Mouse (Mus musculus) embryonic facial prominence, embryonic 14.5 days (tissue): ENCODE results near the gene Lyrm7. TPM values are rescaled to one million over a fixed set of nuclear protein-coding genes. Genes with fewer than 3 reads are reported as not detected.

Experiments used
- ATAC-seq: fragments of 200-750 bp; cut with Nextera tagmentation; 2 replicates; pipeline ENCODE4 v1.8.0; 2017; ENCODE audit warnings: low read depth, moderate number of reproducible peaks, moderate TSS enrichment
- DNase-seq: peaks from one replicate; pipeline ENCODE4 v3.0.0-alpha.2; 2015; ENCODE audit warnings: low spot score
- H3K27ac ChIP-seq: fragments of 300-500 bp; sonication (generic); replicated peaks from 2 replicates; pipeline ENCODE4 v1.5.1; 2014; ENCODE audit warnings: low read depth, mild to moderate bottlenecking, low read length, moderate library complexity
- H3K27me3 ChIP-seq: fragments of 300-500 bp; sonication (generic); replicated peaks from 2 replicates; pipeline ENCODE4 v1.6.1; 2014; ENCODE audit warnings: low read length; ENCODE audit not compliant: control insufficient read depth, insufficient read depth
- H3K36me3 ChIP-seq: fragments of 300-500 bp; sonication (generic); 2 replicates; pipeline ENCODE4 v1.6.1; 2014; ENCODE audit warnings: low read length, mixed read lengths; ENCODE audit not compliant: control insufficient read depth, insufficient read depth
- H3K4me1 ChIP-seq: fragments of 300-500 bp; sonication (generic); 2 replicates; pipeline ENCODE4 v1.6.1; 2014; ENCODE audit warnings: antibody characterized with exemption, low read length; ENCODE audit not compliant: control insufficient read depth, insufficient read depth
- H3K4me2 ChIP-seq: fragments of 300-500 bp; sonication (generic); 2 replicates; pipeline ENCODE4 v1.6.1; 2014; ENCODE audit warnings: low read depth, mild to moderate bottlenecking, low read length, moderate library complexity, mixed read lengths
- H3K4me3 ChIP-seq: fragments of 300-500 bp; sonication (generic); 2 replicates; pipeline ENCODE4 v1.5.1; 2014; ENCODE audit warnings: low read depth, mild to moderate bottlenecking, low read length
- H3K9ac ChIP-seq: fragments of 300-500 bp; sonication (generic); 2 replicates; pipeline ENCODE4 v1.6.1; 2014; ENCODE audit warnings: low read depth, mild to moderate bottlenecking, low read length, moderate library complexity, mixed read lengths
- H3K9me3 ChIP-seq: fragments of 300-500 bp; sonication (generic); 2 replicates; pipeline ENCODE4 v1.6.1; 2016; ENCODE audit warnings: low read length; ENCODE audit not compliant: control insufficient read depth
- WGBS: fragments of 180-500 bp; shearing (Covaris S2); extraction: QIAGEN DNeasy Blood & Tissue Kit; methylation state at CpG from one replicate; pipeline ENCODE4 v1.1.7; 2014; 5-methylcytosine and 5-hydroxymethylcytosine counted together
- polyA plus RNA-seq: library from polyadenylated mRNA; unstranded; fragments of >200 nt; fragmentation: Nextera tagmentation; extraction: Ambion mirVana; gene quantifications from 2 replicates; pipeline ENCODE4 v1.2.1, GENCODE M21; 2014

Lyrm7 gene
- polyA plus RNA-seq, 1 experiment from 2014 or later: 10.6 TPM

DNA sequence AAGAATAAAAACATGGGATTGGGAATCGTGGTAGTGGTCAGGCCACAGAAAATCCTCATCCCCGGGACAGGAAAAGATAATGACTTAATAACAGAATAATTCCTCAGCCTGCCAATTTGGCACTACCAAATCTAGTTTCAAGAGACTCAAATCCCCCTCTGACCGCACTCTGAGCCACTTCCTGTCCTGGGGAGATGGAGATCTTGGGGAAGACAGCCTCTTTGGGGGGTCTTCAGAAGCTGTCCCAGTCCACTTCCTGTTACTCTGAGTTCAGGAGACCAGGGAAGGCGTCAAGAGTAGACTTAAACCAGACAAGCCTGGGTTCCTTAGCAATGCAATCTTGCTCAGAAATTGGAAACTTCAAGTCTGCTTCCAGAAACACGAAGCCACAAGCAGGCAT is 15.8 kb downstream of the Lyrm7 start:
- DNase-seq (no peak), ATAC-seq (no peak)
- no peaks in the 10 kb centered on the region for H3K9me3 ChIP-seq
- no peaks in the 10 kb centered on the region for H3K27me3 ChIP-seq
- no peak overlapping the region for H3K9ac ChIP-seq
- no peak overlapping the region for H3K27ac ChIP-seq
- H3K36me3 ChIP-seq: no peaks in the 10 kb centered on the region
- no peak overlapping the region for H3K4me3 ChIP-seq
- H3K4me1 ChIP-seq: 0 out of 2 replicates have a peak, but pooled peaks cover 4% of the 10 kb centered on the region
- H3K4me2 ChIP-seq: no peak overlapping the region
- 61% methylated on average over 5 of the region's 5 CpGs for WGBS

DNA sequence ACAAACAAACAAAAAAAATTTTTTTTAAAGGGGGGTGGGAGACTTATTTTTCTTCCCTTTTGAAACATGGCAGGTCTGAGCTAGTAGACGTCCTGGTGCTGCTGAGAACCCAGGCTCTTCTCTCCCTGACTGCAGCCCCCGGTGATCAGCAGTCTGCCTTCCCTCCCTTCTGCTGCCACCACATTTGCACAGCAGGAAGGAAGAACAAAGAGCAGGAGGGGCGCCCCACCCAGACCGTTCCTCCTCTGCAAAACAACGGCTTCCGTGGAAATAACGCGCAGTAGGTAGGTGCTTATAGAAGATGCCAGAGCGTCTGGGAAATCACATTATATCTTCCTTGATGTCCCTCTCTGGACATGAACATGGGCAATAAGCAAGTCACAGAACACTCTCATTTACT is 16.3 kb downstream of the Lyrm7 start:
- Histone ChIP-seq H3K27me3 (no peaks in the 10 kb centered on the region), H3K27ac (no peak overlapping the region), H3K9me3 (no peaks in the 10 kb centered on the region), H3K36me3 (no peaks in the 10 kb centered on the region), H3K4me3 (no peak overlapping the region), H3K4me1 (0 out of 2 replicates have a peak, but pooled peaks cover 4% of the 10 kb centered on the region), H3K4me2 (no peak overlapping the region), H3K9ac (no peak overlapping the region)
- ATAC-seq (no peak), DNase-seq (no peak)
- 61% methylated on average over 9 of the region's 9 CpGs for WGBS

DNA sequence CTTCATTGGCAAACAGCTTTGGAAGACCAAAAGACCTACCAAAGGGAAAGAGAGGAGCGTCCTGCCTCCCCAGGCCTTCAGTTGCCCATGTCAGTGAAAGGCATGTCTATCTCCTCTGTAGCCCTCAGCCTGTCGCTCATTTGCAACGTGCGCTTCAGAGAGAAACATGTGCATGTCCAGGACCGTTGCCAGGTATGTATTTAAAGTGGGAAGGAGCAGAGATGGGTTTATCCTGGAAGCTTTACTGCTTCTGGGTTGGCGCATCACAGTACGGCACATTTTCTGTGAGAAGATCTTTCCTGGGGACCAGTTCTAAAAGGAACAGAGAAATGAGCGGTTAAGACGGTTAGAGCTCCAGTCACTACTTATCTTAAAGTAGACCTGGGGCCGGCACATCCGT is 19.8 kb downstream of the Lyrm7 start:
- Histone ChIP-seq H3K4me3 (no peak overlapping the region), H3K27ac (no peak overlapping the region), H3K4me2 (no peak overlapping the region), H3K4me1 (0 out of 2 replicates have a peak, but pooled peaks cover 3% of the 10 kb centered on the region), H3K27me3 (no peaks in the 10 kb centered on the region), H3K9ac (no peak overlapping the region), H3K9me3 (no peaks in the 10 kb centered on the region), H3K36me3 (no peaks in the 10 kb centered on the region)
- WGBS: 90% methylated on average over 11 of the region's 11 CpGs
- no peak for ATAC-seq
- no peak for DNase-seq

DNA sequence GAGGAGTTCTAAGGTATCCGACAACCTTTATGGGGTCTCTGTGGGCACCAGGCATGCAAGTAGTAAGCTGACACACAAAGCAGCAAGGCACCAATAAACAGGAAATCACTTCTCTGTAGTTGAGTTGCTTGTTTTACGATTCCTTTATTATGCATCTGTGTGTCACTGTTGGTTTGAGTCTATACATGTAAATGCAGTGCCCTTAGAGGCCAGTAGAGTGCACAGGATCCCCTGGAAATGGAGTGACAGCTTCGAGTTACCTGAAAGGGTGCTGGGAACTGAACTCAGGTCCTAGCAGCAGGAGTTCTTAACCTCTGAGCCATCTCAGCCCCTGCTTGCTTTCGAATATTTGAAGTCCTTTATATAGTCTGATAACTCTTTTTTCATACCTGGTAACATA is 21.0 kb downstream of the Lyrm7 start:
- no peak overlapping the region for H3K4me2 ChIP-seq
- H3K9ac ChIP-seq: no peak overlapping the region
- no peak for ATAC-seq

DNA sequence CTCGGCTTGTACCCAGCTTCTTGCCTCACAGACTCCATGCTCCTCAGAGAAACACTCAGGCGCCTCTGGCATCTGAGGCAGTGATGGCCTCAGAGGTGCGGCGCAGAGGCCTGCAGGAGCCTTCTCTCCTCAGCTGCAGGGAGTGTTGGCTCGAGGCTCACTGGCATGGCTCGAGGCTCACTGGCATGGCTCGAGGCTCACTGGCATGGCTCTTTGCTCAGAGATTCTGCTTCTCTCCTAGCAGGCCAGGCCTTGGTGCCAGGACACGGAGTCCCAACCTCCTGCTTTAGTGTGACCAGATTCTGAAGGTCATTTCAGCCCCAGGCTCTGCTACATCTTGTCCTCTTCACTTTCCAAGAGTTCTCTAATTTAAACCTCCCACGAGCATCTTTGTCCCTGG is 24.6 kb downstream of the Lyrm7 start:
- Histone ChIP-seq H3K4me1 (no peaks in the 10 kb centered on the region), H3K9me3 (no peaks in the 10 kb centered on the region), H3K4me3 (no peak overlapping the region), H3K36me3 (no peaks in the 10 kb centered on the region), H3K27ac (no peak overlapping the region), H3K27me3 (no peaks in the 10 kb centered on the region), H3K9ac (no peak overlapping the region), H3K4me2 (no peak overlapping the region)
- DNase-seq: no peak
- ATAC-seq: no peak
- 81% methylated on average over 9 of the region's 9 CpGs for WGBS

More for the DNA sequence above, 21.0 kb downstream of the Lyrm7 start:
- Histone ChIP-seq H3K27me3 (no peaks in the 10 kb centered on the region), H3K36me3 (no peaks in the 10 kb centered on the region), H3K4me3 (no peak overlapping the region), H3K27ac (no peak overlapping the region), H3K9me3 (no peaks in the 10 kb centered on the region), H3K4me1 (no peaks in the 10 kb centered on the region)
- no peak for DNase-seq
- 92% methylated on average over 4 of the region's 4 CpGs for WGBS

DNA sequence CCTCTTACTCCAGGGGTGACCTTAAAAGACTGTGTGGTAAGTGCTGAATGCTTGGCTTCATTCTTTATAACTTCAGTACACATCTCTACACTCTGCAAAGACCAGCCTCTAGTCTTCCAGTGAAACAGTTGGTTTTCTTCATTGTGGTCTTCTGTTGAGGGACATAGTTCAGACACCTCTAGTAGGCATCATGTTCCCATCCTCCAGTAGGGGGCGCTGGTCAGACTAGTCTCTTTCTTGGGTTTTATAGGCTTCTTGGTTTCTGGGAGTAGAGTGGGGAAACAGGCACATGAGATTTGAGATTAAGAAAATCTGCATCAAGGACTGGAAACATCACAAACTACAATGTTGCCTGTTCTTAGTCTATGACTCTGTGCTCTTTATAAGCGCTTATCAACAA is 26.1 kb downstream of the Lyrm7 start:
- H3K27ac ChIP-seq: no peak overlapping the region
- 62% methylated on average over 2 of the region's 2 CpGs for WGBS
- no peak overlapping the region for H3K4me2 ChIP-seq
- H3K4me3 ChIP-seq: no peak overlapping the region
- H3K9me3 ChIP-seq: no peaks in the 10 kb centered on the region
- ATAC-seq: no peak
- H3K36me3 ChIP-seq: no peaks in the 10 kb centered on the region
- no peaks in the 10 kb centered on the region for H3K4me1 ChIP-seq
- no peak overlapping the region for H3K9ac ChIP-seq
- no peaks in the 10 kb centered on the region for H3K27me3 ChIP-seq
- no peak for DNase-seq

DNA sequence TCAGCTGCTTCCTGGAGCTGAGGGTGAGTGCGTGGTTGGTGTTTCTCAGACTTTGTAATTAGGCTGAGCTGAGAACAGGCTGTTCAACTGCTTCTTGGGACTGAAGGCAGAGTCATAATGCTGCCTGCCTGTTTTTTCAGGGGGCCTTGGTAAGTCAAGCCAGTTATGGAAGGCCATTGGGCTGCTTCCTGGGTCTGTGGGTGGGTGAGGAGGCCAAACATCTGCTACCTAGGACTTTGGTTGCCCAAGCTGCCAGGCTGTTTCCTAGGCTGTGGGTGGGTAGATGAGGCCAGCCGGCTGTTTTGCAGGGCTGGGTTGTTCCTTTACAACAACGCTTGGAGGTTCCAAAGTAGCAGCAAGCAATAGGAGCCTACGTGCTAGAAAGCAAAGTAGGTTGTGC is 26.9 kb downstream of the Lyrm7 start:
- WGBS: 93% methylated on average over 4 of the region's 4 CpGs

DNA sequence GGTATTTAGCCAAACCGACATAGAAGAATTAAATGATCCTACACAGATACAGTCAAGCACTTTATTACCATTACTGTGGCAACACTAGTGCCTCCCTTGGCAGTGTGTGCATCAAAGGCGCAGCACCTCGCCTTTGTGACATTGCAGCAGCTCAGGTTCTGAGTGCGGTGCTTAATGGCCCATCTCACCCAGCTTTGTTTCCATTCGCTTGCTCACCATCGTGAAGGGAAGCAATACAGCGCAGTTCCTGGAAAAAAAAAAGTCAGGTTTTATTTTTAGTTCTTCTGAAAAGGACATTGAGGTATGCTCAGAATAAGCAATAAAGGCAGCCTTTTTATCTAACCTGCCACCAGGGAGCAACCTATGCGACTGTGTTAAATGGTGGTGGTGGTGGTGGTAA is 33.9 kb downstream of the Lyrm7 start:
- no peaks in the 10 kb centered on the region for H3K36me3 ChIP-seq
- no peak overlapping the region for H3K9ac ChIP-seq
- no peak overlapping the region for H3K4me2 ChIP-seq
- no peak for ATAC-seq
- H3K4me3 ChIP-seq: no peak overlapping the region
- H3K27me3 ChIP-seq: no peaks in the 10 kb centered on the region
- WGBS: 91% methylated on average over 8 of the region's 8 CpGs
- DNase-seq: no peak
- H3K9me3 ChIP-seq: 0 out of 2 replicates have a peak, but pooled peaks cover 3% of the 10 kb centered on the region
- no peaks in the 10 kb centered on the region for H3K4me1 ChIP-seq
- no peak overlapping the region for H3K27ac ChIP-seq

More for the DNA sequence above, 26.9 kb downstream of the Lyrm7 start:
- Histone ChIP-seq H3K9ac (no peak overlapping the region), H3K27me3 (no peaks in the 10 kb centered on the region), H3K4me3 (no peak overlapping the region), H3K27ac (no peak overlapping the region), H3K4me1 (no peaks in the 10 kb centered on the region), H3K4me2 (no peak overlapping the region), H3K36me3 (no peaks in the 10 kb centered on the region), H3K9me3 (no peaks in the 10 kb centered on the region)
- DNase-seq (no peak), ATAC-seq (no peak)

DNA sequence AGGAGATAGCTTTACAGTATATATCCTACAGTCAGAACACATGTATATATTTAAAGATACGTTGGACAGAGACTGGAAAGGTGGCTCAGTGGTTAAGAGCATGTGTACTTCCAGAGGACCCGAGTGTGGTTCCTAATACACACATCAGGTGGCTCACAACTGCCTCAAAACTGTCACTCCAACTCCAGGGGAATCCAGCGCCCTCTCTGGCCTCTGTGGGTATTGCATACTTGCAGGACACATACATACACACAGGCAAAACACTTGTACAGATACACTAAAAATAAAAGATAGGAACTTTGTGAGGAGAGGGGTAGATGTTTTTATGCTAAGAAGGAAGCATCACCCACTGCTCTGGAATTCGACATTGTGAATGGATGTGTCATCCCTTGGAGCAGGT is 34.9 kb downstream of the Lyrm7 start:
- Histone ChIP-seq H3K27me3 (no peaks in the 10 kb centered on the region), H3K4me2 (no peak overlapping the region), H3K4me3 (no peak overlapping the region), H3K9ac (no peak overlapping the region), H3K27ac (no peak overlapping the region), H3K9me3 (0 out of 2 replicates have a peak, but pooled peaks cover 3% of the 10 kb centered on the region), H3K4me1 (no peaks in the 10 kb centered on the region), H3K36me3 (no peaks in the 10 kb centered on the region)
- 78% methylated on average over 4 of the region's 4 CpGs for WGBS
- DNase-seq (no peak), ATAC-seq (no peak)
